Mouse (Mus musculus): ENCODE measurements around the gene Zfp688.

GRCm38 (mm10) chr7:127425911-127426310 lies 4.0 kb upstream of the Zfp688 start:
- TF ChIP-seq CTCF (IDR thresholded peaks at IDR 0.05; ENCODE audit: low read depth, low read length): no peak
- TF ChIP-seq POLR2A (IDR thresholded peaks at IDR 0.05; ENCODE audit: extremely low read depth, insufficient read depth, low read length): no peak
